Mouse (Mus musculus) adrenal gland, adult 2 months (tissue): ENCODE measurements around the gene Tap1. TPM values are rescaled to one million over a fixed set of nuclear protein-coding genes. Genes with fewer than 3 reads are reported as not detected.

Source experiments
- DNase-seq: peaks from one replicate; pipeline ENCODE4 v3.0.0; 2021
- polyA plus RNA-seq: library from polyadenylated mRNA; depleted of rRNA; stranded (reverse); fragments of >200 nt; gene quantifications from 2 replicates; pipeline ENCODE4 v1.2.3, GENCODE M21; 2012
- total RNA-seq, 2 experiments: library from RNA; stranded (reverse); gene quantifications; 2 replicates each; pipeline ENCODE4 v1.2.3; 2021

The Tap1 gene
- total and polyA plus RNA-seq, 3 experiments, result 15.4 to 44.9 (median 19.1) TPM

- DNase-seq, result no peak
These were observed 7.2 kb upstream of the Tap1 start for GRCm38 (mm10) chr17:34179913-34180859.

- DNase-seq, result no peak
These were observed 3.7 kb upstream of the Tap1 start for GRCm38 (mm10) chr17:34183564-34184219.

GRCm38 (mm10) chr17:34185526-34185925 lies 1.8 kb upstream of the Tap1 start:
- no peak for DNase-seq

- no peak for DNase-seq
These were observed 480 bp upstream of the Tap1 start for GRCm38 (mm10) chr17:34186885-34187260.

GRCm38 (mm10) chr17:34188010-34188409 lies 657 bp downstream of the Tap1 start:
- peak; percentile 74 for DNase-seq

GRCm38 (mm10) chr17:34188986-34189385 lies 1.6 kb downstream of the Tap1 start:
- no peak for DNase-seq

GRCm38 (mm10) chr17:34192852-34193251 lies 5.5 kb downstream of the Tap1 start:
- DNase-seq, result no peak

GRCm38 (mm10) chr17:34193468-34193867 lies 6.1 kb downstream of the Tap1 start:
- DNase-seq, result no peak

GRCm38 (mm10) chr17:34194723-34195122 lies 7.4 kb downstream of the Tap1 start:
- peak; percentile 53 for DNase-seq

GRCm38 (mm10) chr17:34196491-34196890 lies 9.1 kb downstream of the Tap1 start:
- no peak for DNase-seq

GRCm38 (mm10) chr17:34196941-34197894 lies 9.9 kb downstream of the Tap1 start, which contains the start of gene Psmb8:
TSS of gene Psmb8 (plus strand) at chr17:34197721.
- peak; percentile 94 for DNase-seq

GRCm38 (mm10) chr17:34197904-34198520 lies 10.7 kb downstream of the Tap1 start:
- DNase-seq, result peak; percentile 76

GRCm38 (mm10) chr17:34198521-34198912 lies 11.2 kb downstream of the Tap1 start:
- no peak for DNase-seq

GRCm38 (mm10) chr17:34199050-34199619 lies 11.8 kb downstream of the Tap1 start:
- DNase-seq, result no peak

GRCm38 (mm10) chr17:34200047-34200446 lies 12.7 kb downstream of the Tap1 start:
- DNase-seq, result no peak

GRCm38 (mm10) chr17:34200772-34201505 lies 13.6 kb downstream of the Tap1 start:
- DNase-seq, result no peak

- DNase-seq, result no peak
These were observed 14.2 kb downstream of the Tap1 start for GRCm38 (mm10) chr17:34201506-34202055.

GRCm38 (mm10) chr17:34202760-34203442 lies 15.5 kb downstream of the Tap1 start:
- DNase-seq, result no peak

- DNase-seq, result no peak
These were observed 16.1 kb downstream of the Tap1 start, which contains the start of gene Tap2 for GRCm38 (mm10) chr17:34203444-34203843. TSS of gene Tap2 (plus strand) at chr17:34203527.
